In the genomic region with DNA sequence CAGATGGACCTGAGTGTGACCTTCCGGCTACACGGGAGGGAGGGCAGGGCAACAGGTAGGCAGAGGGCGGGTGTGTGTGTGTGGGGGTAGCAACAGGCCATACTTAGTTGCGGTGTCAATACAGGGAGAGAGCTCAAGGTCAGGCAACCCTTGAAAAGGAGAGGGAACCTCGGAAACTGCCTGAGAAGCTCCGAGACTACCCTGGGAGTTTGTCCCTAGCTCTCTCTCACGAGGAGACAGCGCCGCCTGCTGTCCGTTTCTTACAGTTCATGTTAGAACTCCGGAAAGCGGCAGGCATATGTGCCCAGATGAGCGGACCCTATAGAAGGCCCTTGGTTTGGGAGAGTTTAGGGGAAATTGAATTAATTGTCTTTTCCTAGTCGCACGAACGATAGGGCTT, we compare ENCODE assay signal across 8 mouse cellular contexts. TPM values are rescaled to one million over a fixed set of nuclear protein-coding genes. Genes with fewer than 3 reads are reported as not detected.
A peak's percentile ranks its signal among the peaks of the same experiment; 100 is the strongest.
DNase-seq lines count a peak whose midpoint lies in the region; ATAC-seq and TF ChIP-seq lines count a peak whose summit lies in the region.

No protein-coding gene starts in this region.

- intact Hi-C loops in gastrocnemius, postnatal 36 days (cut with DNase I) = loop anchor here (2.0 to 10.0 kb wide), 4 partner anchors 122 to 408 kb away; no protein-coding TSS in a partner anchor
- intact Hi-C loops in left cerebral cortex, postnatal 25 days (cut with DNase I) = loop anchor here (1.0 to 2.0 kb wide), 2 partner anchors 271 to 414 kb away; no protein-coding TSS in a partner anchor

- no peaks in the 10 kb centered on the region for H3K9me3 ChIP-seq in intestine, embryonic 16.5 days (ENCODE audit: control insufficient read depth, low read length)
- H3K9me3 ChIP-seq in midbrain, embryonic 11.5 days (ENCODE audit: control insufficient read depth, low read length) = no peaks in the 10 kb centered on the region

- H3K36me3 ChIP-seq in intestine, embryonic 16.5 days (ENCODE audit: control insufficient read depth, insufficient read depth, low read length) = 0 out of 2 replicates have a peak, but pooled peaks cover under 1% of the 10 kb centered on the region
- H3K36me3 ChIP-seq in midbrain, embryonic 11.5 days (ENCODE audit: control insufficient read depth, insufficient read depth, low read length) = 0 out of 2 replicates have a peak, but pooled peaks cover 2% of the 10 kb centered on the region
- peaks cover 3% of the 10 kb centered on the region; the same call in 1 of the 2 replicates for H3K36me3 ChIP-seq in small intestine, adult 2 months (ENCODE audit: control insufficient read depth, insufficient read depth, low read length)

- no peak overlapping the region for H3K27ac ChIP-seq in cortical plate, adult 2 months (ENCODE audit: insufficient read depth, low read length)
- H3K27ac ChIP-seq in intestine, embryonic 16.5 days (ENCODE audit: low read length) = 0 out of 2 replicates have a peak overlapping the region, but pooled peaks have one; percentile 41
- no peak overlapping the region for H3K27ac ChIP-seq in midbrain, embryonic 11.5 days (ENCODE audit: low read depth, low read length)
- H3K27ac ChIP-seq in small intestine, adult 2 months (ENCODE audit: insufficient read depth, low read depth, low read length) = no peak overlapping the region

- H3K4me2 ChIP-seq in intestine, embryonic 16.5 days (ENCODE audit: low read depth, low read length) = peak overlapping the region; percentile 12; the same call in 1 of the 2 replicates
- no peak overlapping the region for H3K4me2 ChIP-seq in midbrain, embryonic 11.5 days

- H3K4me3 ChIP-seq in cortical plate, adult 2 months (ENCODE audit: insufficient read depth, low read length) = no peak overlapping the region
- no peak overlapping the region for H3K4me3 ChIP-seq in intestine, embryonic 16.5 days (ENCODE audit: low read length)
- no peak overlapping the region for H3K4me3 ChIP-seq in midbrain, embryonic 11.5 days (ENCODE audit: low read depth, low read length)
- no peak overlapping the region; the same call in 1 of the 2 replicates for H3K4me3 ChIP-seq in small intestine, adult 2 months (ENCODE audit: low read depth, low read length)

- peaks cover 35% of the 10 kb centered on the region for H3K27me3 ChIP-seq in intestine, embryonic 16.5 days (replicated peaks; ENCODE audit: control insufficient read depth, insufficient read depth, low read length)
- peaks cover 53% of the 10 kb centered on the region for H3K27me3 ChIP-seq in midbrain, embryonic 11.5 days (ENCODE audit: control insufficient read depth, insufficient read depth, low read length)
- peaks cover 32% of the 10 kb centered on the region for H3K27me3 ChIP-seq in small intestine, adult 2 months (ENCODE audit: control insufficient read depth, insufficient read depth, low read length)

- WGBS in intestine, embryonic 16.5 days = 1% methylated on average over 16 of the region's 16 CpGs
- 3% methylated on average over 16 of the region's 16 CpGs for WGBS in midbrain, embryonic 11.5 days
- 2% methylated on average over 16 of the region's 16 CpGs for WGBS in small intestine, adult 2 months

- no peaks in the 10 kb centered on the region for H3K4me1 ChIP-seq in cortical plate, adult 2 months (ENCODE audit: control insufficient read depth, insufficient read depth, low read length)
- peaks cover 15% of the 10 kb centered on the region for H3K4me1 ChIP-seq in intestine, embryonic 16.5 days (ENCODE audit: control insufficient read depth, insufficient read depth, low read length)
- no peaks in the 10 kb centered on the region for H3K4me1 ChIP-seq in midbrain, embryonic 11.5 days (ENCODE audit: control insufficient read depth, insufficient read depth, low read length)
- peaks cover 2% of the 10 kb centered on the region for H3K4me1 ChIP-seq in small intestine, adult 2 months (ENCODE audit: control insufficient read depth, insufficient read depth, insufficient read length, low read length)

- peak; percentile 94 for TF ChIP-seq CTCF in cortical plate, adult 2 months (IDR thresholded peaks at IDR 0.05; ENCODE audit: extremely low read depth, insufficient read depth, low read length)
- peak; percentile 94 for TF ChIP-seq CTCF in small intestine, adult 2 months (IDR thresholded peaks at IDR 0.05; ENCODE audit: extremely low read depth, insufficient read length, insufficient replicate concordance, low read depth, low read length)

- peak; percentile 76 for DNase-seq in adipocyte (ENCODE audit: low spot score)
- DNase-seq in gastrocnemius, postnatal 36 days = peak; percentile 75 to 78
- DNase-seq in left cerebral cortex, postnatal 25 days (ENCODE audit: low spot score in 2 of 2) = peak; percentile 78 to 82
- peak; percentile 99 for DNase-seq in midbrain, embryonic 11.5 days (ENCODE audit: low spot score, missing footprints)

- H3K9ac ChIP-seq in intestine, embryonic 16.5 days (ENCODE audit: low read depth, low read length) = no peak overlapping the region; the same call in 1 of the 2 replicates
- no peak overlapping the region for H3K9ac ChIP-seq in midbrain, embryonic 11.5 days (ENCODE audit: low read length)

- ATAC-seq in intestine, embryonic 16.5 days = peak; percentile 57
- ATAC-seq in midbrain, embryonic 11.5 days (ENCODE audit: low FRiP score) = peak; percentile 66
- no peak for ATAC-seq in erythroid progenitor cell, adult 5-6 weeks (replicated peaks; ENCODE audit: low FRiP score, poor library complexity, severe bottlenecking)

- no peak for TF ChIP-seq POLR2A in cortical plate, adult 2 months (IDR thresholded peaks at IDR 0.05; ENCODE audit: extremely low read depth, insufficient read depth, low read length)
- TF ChIP-seq POLR2A in small intestine, adult 2 months (IDR thresholded peaks at IDR 0.05; ENCODE audit: low read depth, low read length) = no peak

RNA-seq across cellular contexts. Expression of a gene that starts 8.4 kb away (rescaled TPM):
- polyA plus RNA-seq in cortical plate, adult 2 months (2012; rRNA removed) = 1.8 and 1.9 TPM in 2 replicates
- not detected for total RNA-seq in gastrocnemius, postnatal 36 days (2021)
- 86.9 and 88.3 TPM in 2 replicates for polyA plus RNA-seq in intestine, embryonic 16.5 days (2015; fragmentation: Nextera tagmentation; extraction: Ambion mirVana)
- 1 to 10 TPM in 1 of 2 experiments, under 1 TPM in 1; 0.87 to 1.1 TPM for total RNA-seq in left cerebral cortex, postnatal 25 days (2021)
- 0.17 and 0.20 TPM in 2 replicates for polyA plus RNA-seq in midbrain, embryonic 11.5 days (2014; fragmentation: Nextera tagmentation; extraction: Ambion mirVana)
- 28.2 and 49.6 TPM in 2 replicates for polyA plus RNA-seq in small intestine, adult 2 months (2012; rRNA removed)
- total RNA-seq in erythroid progenitor cell, adult 5-6 weeks (2015; ENCODE audit: low replicate concordance) = not detected in 2 replicates
- total RNA-seq in erythroid progenitor cell, adult 5-6 weeks (2017; ENCODE audit: low replicate concordance) = not detected in 2 replicates

RNA-seq across cellular contexts. Expression of a gene that starts 15.6 kb away (rescaled TPM):
- 95.8 and 108 TPM in 2 replicates for polyA plus RNA-seq in cortical plate, adult 2 months (2012; rRNA removed)
- total RNA-seq in gastrocnemius, postnatal 36 days (2021) = 10 to 100 TPM; 11.1 to 13.9 TPM
- polyA plus RNA-seq in intestine, embryonic 16.5 days (2015; fragmentation: Nextera tagmentation; extraction: Ambion mirVana) = 48.9 TPM in 2 replicates
- 10 to 100 TPM; 38.3 to 40.7 TPM for total RNA-seq in left cerebral cortex, postnatal 25 days (2021)
- 47.4 and 50.4 TPM in 2 replicates for polyA plus RNA-seq in midbrain, embryonic 11.5 days (2014; fragmentation: Nextera tagmentation; extraction: Ambion mirVana)
- 22.6 and 23.4 TPM in 2 replicates for polyA plus RNA-seq in small intestine, adult 2 months (2012; rRNA removed)
- total RNA-seq in erythroid progenitor cell, adult 5-6 weeks (2015; ENCODE audit: low replicate concordance) = 2.9 and 6.7 TPM in 2 replicates
- 6.4 TPM in 2 replicates for total RNA-seq in erythroid progenitor cell, adult 5-6 weeks (2017; ENCODE audit: low replicate concordance)

RNA-seq across cellular contexts. Expression of a gene that starts 23.3 kb away (rescaled TPM):
- 0.79 and 1.3 TPM in 2 replicates for polyA plus RNA-seq in cortical plate, adult 2 months (2012; rRNA removed)
- total RNA-seq in gastrocnemius, postnatal 36 days (2021) = under 1 TPM; 0.18 to 0.27 TPM
- 0.20 and 0.22 TPM in 2 replicates for polyA plus RNA-seq in intestine, embryonic 16.5 days (2015; fragmentation: Nextera tagmentation; extraction: Ambion mirVana)
- 1 to 10 TPM; 1.8 to 2.1 TPM for total RNA-seq in left cerebral cortex, postnatal 25 days (2021)
- 7.0 and 7.1 TPM in 2 replicates for polyA plus RNA-seq in midbrain, embryonic 11.5 days (2014; fragmentation: Nextera tagmentation; extraction: Ambion mirVana)
- 0.53 and 0.63 TPM in 2 replicates for polyA plus RNA-seq in small intestine, adult 2 months (2012; rRNA removed)
- total RNA-seq in erythroid progenitor cell, adult 5-6 weeks (2015; ENCODE audit: low replicate concordance) = not detected in 2 replicates
- not detected in 2 replicates for total RNA-seq in erythroid progenitor cell, adult 5-6 weeks (2017; ENCODE audit: low replicate concordance)

RNA-seq across cellular contexts. Expression of a gene that starts 35.1 kb away (rescaled TPM):
- polyA plus RNA-seq in cortical plate, adult 2 months (2012; rRNA removed) = 0.04 TPM in 1 of 2 replicates, not detected in the other
- total RNA-seq in gastrocnemius, postnatal 36 days (2021) = not detected
- polyA plus RNA-seq in intestine, embryonic 16.5 days (2015; fragmentation: Nextera tagmentation; extraction: Ambion mirVana) = 5.2 and 5.8 TPM in 2 replicates
- under 1 TPM; 0.16 to 0.30 TPM for total RNA-seq in left cerebral cortex, postnatal 25 days (2021)
- 0.46 and 0.79 TPM in 2 replicates for polyA plus RNA-seq in midbrain, embryonic 11.5 days (2014; fragmentation: Nextera tagmentation; extraction: Ambion mirVana)
- polyA plus RNA-seq in small intestine, adult 2 months (2012; rRNA removed) = 3.0 and 7.9 TPM in 2 replicates
- not detected in 2 replicates for total RNA-seq in erythroid progenitor cell, adult 5-6 weeks (2015; ENCODE audit: low replicate concordance)
- not detected in 2 replicates for total RNA-seq in erythroid progenitor cell, adult 5-6 weeks (2017; ENCODE audit: low replicate concordance)

Comparison
In these comparisons a context has a peak if more than half of its experiments do, and no peak if none do; other contexts are left out.
1. RNA of a gene that starts 8.4 kb away (polyA plus RNA-seq): 86.9 to 88.3 TPM in intestine, embryonic 16.5 days and 28.2 to 49.6 TPM in small intestine, adult 2 months; 1.8 to 1.9 TPM in cortical plate, adult 2 months and 0.17 to 0.20 TPM in midbrain, embryonic 11.5 days; every median in the first group is over 10 times any median in the second.
2. Peak in every context shown above with its lines, with median percentiles within 50 percentile points of each other: DNase-seq.